Mouse (Mus musculus) heart, embryonic 16.5 days (tissue): ENCODE measurements around the gene Golt1b. TPM values are rescaled to one million over a fixed set of nuclear protein-coding genes. Genes with fewer than 3 reads are reported as not detected.

ENCODE experiments used
- ATAC-seq: fragments of 200-750 bp; cut with Nextera tagmentation; replicated peaks from 2 replicates; pipeline ENCODE4 v1.8.0; 2017; ENCODE audit warnings: moderate number of reproducible peaks; ENCODE audit not compliant: insufficient read depth, low FRiP score; ENCODE audit errors: extremely low read depth
- H3K27ac ChIP-seq: fragments of 300-500 bp; sonication (generic); 2 replicates; pipeline ENCODE4 v1.5.1; 2014; ENCODE audit warnings: mild to moderate bottlenecking, low read length, control low read depth, moderate library complexity
- H3K27me3 ChIP-seq: fragments of 300-500 bp; sonication (generic); 2 replicates; pipeline ENCODE4 v1.6.1; 2014; ENCODE audit warnings: low read length, mixed read lengths; ENCODE audit not compliant: control insufficient read depth, insufficient read depth
- H3K36me3 ChIP-seq: fragments of 300-500 bp; sonication (generic); 2 replicates; pipeline ENCODE4 v1.6.1; 2014; ENCODE audit not compliant: control insufficient read depth, insufficient read depth
- H3K4me1 ChIP-seq: fragments of 300-500 bp; sonication (generic); 2 replicates; pipeline ENCODE4 v1.6.1; 2014; ENCODE audit warnings: low read length, mixed read lengths; ENCODE audit not compliant: control insufficient read depth, insufficient read depth
- H3K4me2 ChIP-seq: fragments of 300-500 bp; sonication (generic); 2 replicates; pipeline ENCODE4 v1.6.1; 2014; ENCODE audit warnings: low read depth, mild to moderate bottlenecking, control low read depth, low read length
- H3K4me3 ChIP-seq: fragments of 300-500 bp; sonication (generic); 2 replicates; pipeline ENCODE4 v1.5.1; 2014; ENCODE audit warnings: mild to moderate bottlenecking, control low read depth, low read length
- H3K9ac ChIP-seq: fragments of 300-500 bp; sonication (generic); 2 replicates; pipeline ENCODE4 v1.6.1; 2014; ENCODE audit warnings: low read length, control low read depth
- H3K9me3 ChIP-seq: fragments of 300-500 bp; sonication (generic); replicated peaks from 2 replicates; pipeline ENCODE4 v1.6.1; 2016; ENCODE audit warnings: low read length; ENCODE audit not compliant: control insufficient read depth
- WGBS: fragments of 180-500 bp; shearing (Covaris S2); extraction: QIAGEN DNeasy Blood & Tissue Kit; methylation state at CpG from one replicate; pipeline ENCODE4 v1.1.7; 2014; 5-methylcytosine and 5-hydroxymethylcytosine counted together
- polyA plus RNA-seq: library from polyadenylated mRNA; unstranded; fragments of >200 nt; fragmentation: Nextera tagmentation; extraction: Ambion mirVana; gene quantifications from 2 replicates; pipeline ENCODE4 v1.2.1, GENCODE M21; 2015

Golt1b gene
- polyA plus RNA-seq, 1 experiment from 2014 or later: 63.5 TPM

- Histone ChIP-seq H3K9ac (no peak overlapping the region), H3K4me3 (no peak overlapping the region), H3K4me2 (no peak overlapping the region), H3K4me1 (peaks cover 3% of the 10 kb centered on the region; the same call in 1 of the 2 replicates), H3K36me3 (no peaks in the 10 kb centered on the region), H3K9me3 (no peaks in the 10 kb centered on the region), H3K27ac (no peak overlapping the region), H3K27me3 (peaks cover 25% of the 10 kb centered on the region)
- WGBS: 29% methylated on average over 1 of the region's 1 CpGs
- ATAC-seq: no peak
Observed at GRCm38 (mm10) chr6:142411140-142411539, 24.1 kb downstream of the Golt1b start.

- H3K4me2 ChIP-seq: no peak within 1 kb of the TSS
- no peak within 1 kb of the TSS for H3K4me3 ChIP-seq
- no peak within 1 kb of the TSS for H3K9ac ChIP-seq
- H3K27ac ChIP-seq: no peak within 1 kb of the TSS
- ATAC-seq: no peak
- H3K4me1 ChIP-seq: peaks cover 3% of the 10 kb centered on the region; the same call in 1 of the 2 replicates
- peaks cover 25% of the 10 kb centered on the region for H3K27me3 ChIP-seq
- WGBS: 65% methylated on average over 11 of the region's 11 CpGs
- H3K9me3 ChIP-seq: no peaks in the 10 kb centered on the region
- no peaks in the 10 kb centered on the region for H3K36me3 ChIP-seq
Observed at GRCm38 (mm10) chr6:142412906-142413491, 26.0 kb downstream of the Golt1b start, which contains the start of gene Spx. Gene Spx, plus strand, starts transcription at chr6:142413441.

- no peak overlapping the region for H3K4me3 ChIP-seq
- H3K4me1 ChIP-seq: peaks cover 3% of the 10 kb centered on the region; the same call in 1 of the 2 replicates
- no peaks in the 10 kb centered on the region for H3K36me3 ChIP-seq
- no peak overlapping the region for H3K27ac ChIP-seq
- WGBS: 13% methylated on average over 12 of the region's 12 CpGs
- no peaks in the 10 kb centered on the region for H3K9me3 ChIP-seq
- H3K27me3 ChIP-seq: peaks cover 25% of the 10 kb centered on the region
- ATAC-seq: no peak
- H3K4me2 ChIP-seq: no peak overlapping the region
- H3K9ac ChIP-seq: no peak overlapping the region
Observed at GRCm38 (mm10) chr6:142413845-142414244, 26.8 kb downstream of the Golt1b start.

- Histone ChIP-seq H3K27ac (no peak overlapping the region), H3K27me3 (peaks cover 25% of the 10 kb centered on the region), H3K4me2 (peak overlapping the region; percentile 62), H3K9me3 (no peaks in the 10 kb centered on the region), H3K4me1 (peaks cover 3% of the 10 kb centered on the region; the same call in 1 of the 2 replicates), H3K4me3 (peak overlapping the region; percentile 42), H3K36me3 (no peaks in the 10 kb centered on the region), H3K9ac (no peak overlapping the region)
- no peak for ATAC-seq
- 1% methylated on average over 24 of the region's 24 CpGs for WGBS
Observed at GRCm38 (mm10) chr6:142414597-142414996, 27.6 kb downstream of the Golt1b start.

GRCm38 (mm10) chr6:142424976-142425375, 38.0 kb downstream of the Golt1b start:
- Histone ChIP-seq H3K9ac (no peak overlapping the region), H3K4me3 (no peak overlapping the region), H3K27ac (no peak overlapping the region), H3K4me2 (no peak overlapping the region), H3K36me3 (no peaks in the 10 kb centered on the region), H3K4me1 (no peaks in the 10 kb centered on the region), H3K27me3 (no peaks in the 10 kb centered on the region), H3K9me3 (no peaks in the 10 kb centered on the region)
- ATAC-seq: no peak
- WGBS: 71% methylated on average over 7 of the region's 7 CpGs

- H3K27me3 ChIP-seq: no peaks in the 10 kb centered on the region
- no peak for ATAC-seq
Observed at GRCm38 (mm10) chr6:142429072-142429471, 42.1 kb downstream of the Golt1b start.

GRCm38 (mm10) chr6:142451381-142451780, 64.4 kb downstream of the Golt1b start:
- Histone ChIP-seq H3K36me3 (no peaks in the 10 kb centered on the region), H3K4me1 (no peaks in the 10 kb centered on the region), H3K4me2 (no peak overlapping the region), H3K9ac (no peak overlapping the region), H3K9me3 (no peaks in the 10 kb centered on the region), H3K4me3 (no peak overlapping the region), H3K27me3 (no peaks in the 10 kb centered on the region), H3K27ac (no peak overlapping the region)
- no peak for ATAC-seq
- 50% methylated on average over 12 of the region's 12 CpGs for WGBS

More at GRCm38 (mm10) chr6:142429072-142429471, 42.1 kb downstream of the Golt1b start:
- no peaks in the 10 kb centered on the region for H3K4me1 ChIP-seq
- no peak overlapping the region for H3K9ac ChIP-seq
- H3K9me3 ChIP-seq: no peaks in the 10 kb centered on the region
- no peak overlapping the region for H3K4me3 ChIP-seq
- no peaks in the 10 kb centered on the region for H3K36me3 ChIP-seq
- H3K27ac ChIP-seq: no peak overlapping the region
- no peak overlapping the region for H3K4me2 ChIP-seq

GRCm38 (mm10) chr6:142453311-142453710, 66.3 kb downstream of the Golt1b start:
- no peaks in the 10 kb centered on the region for H3K9me3 ChIP-seq
- peak; percentile 56; the same call in 1 of the 2 replicates for ATAC-seq
- H3K4me1 ChIP-seq: no peaks in the 10 kb centered on the region
- H3K27ac ChIP-seq: no peak overlapping the region
- 76% methylated on average over 2 of the region's 2 CpGs for WGBS
- H3K9ac ChIP-seq: no peak overlapping the region
- no peak overlapping the region for H3K4me3 ChIP-seq
- H3K36me3 ChIP-seq: no peaks in the 10 kb centered on the region
- no peaks in the 10 kb centered on the region for H3K27me3 ChIP-seq
- H3K4me2 ChIP-seq: no peak overlapping the region
